Mouse (Mus musculus) bone marrow macrophage, adult 2 months (primary cell): ENCODE results near the gene Urad.

Experiments
- CTCF ChIP-seq: IDR thresholded peaks from 2 replicates; pipeline ENCODE4 v1.5.1; 2012; ENCODE audit warnings: low read depth, mild to moderate bottlenecking, low read length, moderate library complexity
- POLR2A ChIP-seq: IDR thresholded peaks from 2 replicates; pipeline ENCODE4 v1.6.1; 2012; ENCODE audit warnings: mild to moderate bottlenecking, low read depth, low read length, borderline replicate concordance

DNA sequence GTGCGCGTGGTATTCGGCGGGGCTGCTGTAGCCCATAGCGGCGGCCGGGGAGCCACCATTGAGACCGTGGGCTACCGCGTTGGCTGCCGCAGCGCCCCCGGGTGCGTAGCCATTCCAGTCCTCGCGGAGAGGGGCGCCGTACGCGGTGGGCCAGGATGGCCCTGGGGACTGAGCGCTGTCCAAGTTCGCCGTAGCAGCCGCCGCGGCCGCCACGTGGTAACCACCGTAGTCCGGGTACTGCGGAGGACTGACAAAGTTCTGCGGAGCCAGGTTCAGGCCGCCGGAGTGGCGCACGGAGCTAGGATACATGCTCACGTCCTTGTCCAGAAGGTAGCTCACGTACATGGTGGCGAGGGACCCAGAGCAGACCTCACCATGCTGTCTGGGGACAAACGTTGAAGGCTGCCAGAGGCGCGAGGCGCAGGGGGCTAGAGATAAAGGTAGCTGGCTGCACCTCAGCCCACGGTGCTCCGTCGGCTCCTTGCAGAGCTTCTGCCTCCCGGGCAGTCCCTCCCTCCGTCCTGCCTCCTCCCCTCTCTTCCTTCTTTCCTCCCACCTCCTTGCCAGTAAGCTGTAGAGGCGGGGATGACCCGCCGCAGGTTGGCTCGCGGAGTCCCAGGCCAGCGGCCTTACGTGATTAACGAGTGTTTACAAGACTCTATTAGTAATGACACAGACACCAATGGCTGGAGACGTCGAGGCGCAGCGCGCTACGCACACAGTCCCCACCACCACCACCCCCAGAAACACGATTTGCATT lies 15.4 kb downstream of the Urad start, which contains the start of gene Cdx2:
- TF ChIP-seq POLR2A (no peak), CTCF (no peak)
